Mouse (Mus musculus): ENCODE measurements around the gene Cct6b.

DNA sequence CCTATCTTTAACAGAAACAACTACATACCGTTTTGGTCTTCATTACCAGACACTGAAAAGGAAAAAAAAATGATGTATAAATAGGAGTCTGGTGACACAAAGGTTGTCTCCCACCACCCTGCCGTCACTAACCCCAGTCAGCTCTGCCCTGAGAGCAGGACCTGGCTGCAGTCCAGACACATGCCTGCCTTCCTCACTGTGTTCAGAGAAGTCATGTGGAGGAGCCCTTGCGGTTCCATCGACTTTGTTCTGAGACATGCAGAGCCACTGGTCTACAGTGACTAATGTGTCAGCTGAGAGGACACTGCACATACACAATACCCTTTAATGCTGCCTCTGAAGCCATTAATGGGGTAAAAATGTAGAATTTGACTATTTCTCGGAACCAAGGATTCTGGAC lies 44.4 kb upstream of the Cct6b start:
- TF ChIP-seq CTCF (IDR thresholded peaks at IDR 0.05; ENCODE audit: low read depth): no peak
- no peak for TF ChIP-seq EP300 (optimal IDR thresholded peaks at IDR 0.05)

Measured in stomach, postnatal 0 days (tissue).